Mouse (Mus musculus) hindbrain, embryonic 15.5 days (tissue): ENCODE measurements around the gene Elf4. TPM values are rescaled to one million over a fixed set of nuclear protein-coding genes. Genes with fewer than 3 reads are reported as not detected.

Source experiments
- ATAC-seq: fragments of 200-750 bp; cut with Nextera tagmentation; 2 replicates; pipeline ENCODE4 v1.8.0; 2017; ENCODE audit warnings: low read depth, moderate number of reproducible peaks, moderate TSS enrichment; ENCODE audit not compliant: low FRiP score
- H3K27ac ChIP-seq: fragments of 300-500 bp; sonication (generic); replicated peaks from 2 replicates; pipeline ENCODE4 v1.5.1; 2015; ENCODE audit warnings: mild to moderate bottlenecking, inconsistent platforms
- H3K27me3 ChIP-seq: fragments of 300-500 bp; sonication (generic); 2 replicates; pipeline ENCODE4 v1.6.1; 2015; ENCODE audit warnings: control low read depth, inconsistent platforms
- H3K36me3 ChIP-seq: fragments of 300-500 bp; sonication (generic); 2 replicates; pipeline ENCODE4 v1.6.1; 2015; ENCODE audit warnings: control low read depth, inconsistent platforms
- H3K4me1 ChIP-seq: fragments of 300-500 bp; sonication (generic); replicated peaks from 2 replicates; pipeline ENCODE4 v1.6.1; 2015; ENCODE audit warnings: control low read depth, inconsistent platforms
- H3K4me2 ChIP-seq: fragments of 300-500 bp; sonication (generic); 2 replicates; pipeline ENCODE4 v1.6.1; 2015; ENCODE audit warnings: moderate library complexity, mild to moderate bottlenecking, inconsistent platforms
- H3K4me3 ChIP-seq: fragments of 300-500 bp; sonication (generic); 2 replicates; pipeline ENCODE4 v1.5.1; 2015; ENCODE audit warnings: mild to moderate bottlenecking, inconsistent platforms
- H3K9ac ChIP-seq: fragments of 300-500 bp; sonication (generic); 2 replicates; pipeline ENCODE4 v1.6.1; 2015; ENCODE audit warnings: inconsistent platforms
- H3K9me3 ChIP-seq: fragments of 300-500 bp; sonication (generic); 2 replicates; pipeline ENCODE4 v1.6.1; 2016; ENCODE audit warnings: control low read depth, inconsistent platforms
- WGBS: fragments of 180-500 bp; shearing (Covaris S2); methylation state at CpG from one replicate; pipeline ENCODE4 v1.1.7; 2015; 5-methylcytosine and 5-hydroxymethylcytosine counted together
- polyA plus RNA-seq: library from polyadenylated mRNA; unstranded; fragments of >200 nt; fragmentation: Nextera tagmentation; extraction: Ambion mirVana; gene quantifications from 2 replicates; pipeline ENCODE4 v1.2.1, GENCODE M21; 2015

Gene Elf4
- polyA plus RNA-seq, 1 experiment from 2014 or later: 0.80 TPM

- Histone ChIP-seq H3K27me3 (no peaks in the 10 kb centered on the region), H3K4me2 (no peak overlapping the region), H3K9ac (no peak overlapping the region), H3K4me3 (no peak overlapping the region), H3K9me3 (no peaks in the 10 kb centered on the region), H3K27ac (no peak overlapping the region), H3K4me1 (no peaks in the 10 kb centered on the region), H3K36me3 (no peaks in the 10 kb centered on the region)
- 96% methylated on average over 1 of the region's 1 CpGs for WGBS
- no peak for ATAC-seq
These were observed 28.7 kb downstream of the Elf4 start for GRCm38 (mm10) chrX:48434251-48434650.

GRCm38 (mm10) chrX:48433527-48433899 is 29.4 kb downstream of the Elf4 start:
- no peaks in the 10 kb centered on the region for H3K36me3 ChIP-seq
- no peak overlapping the region for H3K9ac ChIP-seq
- no peak overlapping the region for H3K4me2 ChIP-seq
- no peak overlapping the region for H3K27ac ChIP-seq
- no peaks in the 10 kb centered on the region for H3K4me1 ChIP-seq
- 48% methylated on average over 6 of the region's 6 CpGs for WGBS
- no peaks in the 10 kb centered on the region for H3K27me3 ChIP-seq
- ATAC-seq: no peak
- no peaks in the 10 kb centered on the region for H3K9me3 ChIP-seq
- H3K4me3 ChIP-seq: no peak overlapping the region

- Histone ChIP-seq H3K27ac (no peak overlapping the region), H3K4me3 (no peak overlapping the region), H3K4me2 (no peak overlapping the region), H3K27me3 (no peaks in the 10 kb centered on the region), H3K9ac (no peak overlapping the region), H3K4me1 (no peaks in the 10 kb centered on the region), H3K9me3 (no peaks in the 10 kb centered on the region), H3K36me3 (no peaks in the 10 kb centered on the region)
- no peak for ATAC-seq
- 73% methylated on average over 15 of the region's 15 CpGs for WGBS
These were observed 30.1 kb downstream of the Elf4 start for GRCm38 (mm10) chrX:48432599-48433526.

- Histone ChIP-seq H3K9me3 (no peaks in the 10 kb centered on the region), H3K36me3 (no peaks in the 10 kb centered on the region), H3K9ac (no peak overlapping the region), H3K4me1 (no peaks in the 10 kb centered on the region), H3K27ac (no peak overlapping the region), H3K4me3 (no peak overlapping the region), H3K27me3 (no peaks in the 10 kb centered on the region), H3K4me2 (no peak overlapping the region)
- 42% methylated on average over 6 of the region's 6 CpGs for WGBS
- ATAC-seq: no peak
These were observed 33.4 kb downstream of the Elf4 start for GRCm38 (mm10) chrX:48429538-48429937.

GRCm38 (mm10) chrX:48429100-48429499 is 33.8 kb downstream of the Elf4 start:
- H3K9me3 ChIP-seq: no peaks in the 10 kb centered on the region
- no peak overlapping the region for H3K9ac ChIP-seq
- H3K4me3 ChIP-seq: no peak overlapping the region
- no peak for ATAC-seq
- no peak overlapping the region for H3K27ac ChIP-seq
- H3K4me2 ChIP-seq: no peak overlapping the region
- H3K4me1 ChIP-seq: no peaks in the 10 kb centered on the region
- no peaks in the 10 kb centered on the region for H3K36me3 ChIP-seq
- no peaks in the 10 kb centered on the region for H3K27me3 ChIP-seq

GRCm38 (mm10) chrX:48428642-48429041 is 34.3 kb downstream of the Elf4 start:
- Histone ChIP-seq H3K36me3 (no peaks in the 10 kb centered on the region), H3K9ac (no peak overlapping the region), H3K27me3 (no peaks in the 10 kb centered on the region), H3K4me1 (no peaks in the 10 kb centered on the region), H3K9me3 (no peaks in the 10 kb centered on the region), H3K4me2 (no peak overlapping the region), H3K27ac (no peak overlapping the region), H3K4me3 (no peak overlapping the region)
- ATAC-seq: no peak
- 85% methylated on average over 8 of the region's 8 CpGs for WGBS

GRCm38 (mm10) chrX:48428241-48428640 is 34.7 kb downstream of the Elf4 start:
- no peak overlapping the region for H3K4me2 ChIP-seq
- H3K9me3 ChIP-seq: no peaks in the 10 kb centered on the region
- no peak overlapping the region for H3K4me3 ChIP-seq
- WGBS: 81% methylated on average over 6 of the region's 6 CpGs
- ATAC-seq: no peak
- no peak overlapping the region for H3K27ac ChIP-seq
- H3K4me1 ChIP-seq: no peaks in the 10 kb centered on the region
- H3K9ac ChIP-seq: no peak overlapping the region
- no peaks in the 10 kb centered on the region for H3K36me3 ChIP-seq
- H3K27me3 ChIP-seq: no peaks in the 10 kb centered on the region

GRCm38 (mm10) chrX:48425280-48425679 is 37.7 kb downstream of the Elf4 start:
- H3K27ac ChIP-seq: no peak overlapping the region
- 78% methylated on average over 7 of the region's 7 CpGs for WGBS
- no peaks in the 10 kb centered on the region for H3K4me1 ChIP-seq
- no peak overlapping the region for H3K4me3 ChIP-seq
- H3K4me2 ChIP-seq: no peak overlapping the region
- H3K27me3 ChIP-seq: no peaks in the 10 kb centered on the region
- H3K36me3 ChIP-seq: no peaks in the 10 kb centered on the region
- ATAC-seq: no peak
- H3K9me3 ChIP-seq: no peaks in the 10 kb centered on the region
- no peak overlapping the region for H3K9ac ChIP-seq

- Histone ChIP-seq H3K36me3 (no peaks in the 10 kb centered on the region), H3K9ac (no peak overlapping the region), H3K4me2 (no peak overlapping the region), H3K4me3 (no peak overlapping the region), H3K27ac (no peak overlapping the region), H3K9me3 (no peaks in the 10 kb centered on the region), H3K4me1 (no peaks in the 10 kb centered on the region), H3K27me3 (no peaks in the 10 kb centered on the region)
- ATAC-seq: no peak
- 48% methylated on average over 3 of the region's 3 CpGs for WGBS
These were observed 38.3 kb downstream of the Elf4 start for GRCm38 (mm10) chrX:48424583-48424982.

- Histone ChIP-seq H3K9ac (no peak overlapping the region), H3K4me2 (no peak overlapping the region), H3K27ac (no peak overlapping the region), H3K4me1 (no peaks in the 10 kb centered on the region), H3K4me3 (no peak overlapping the region), H3K36me3 (no peaks in the 10 kb centered on the region), H3K9me3 (no peaks in the 10 kb centered on the region), H3K27me3 (no peaks in the 10 kb centered on the region)
- 63% methylated on average over 1 of the region's 1 CpGs for WGBS
- ATAC-seq: no peak
These were observed 39.3 kb downstream of the Elf4 start for GRCm38 (mm10) chrX:48423671-48424070.

GRCm38 (mm10) chrX:48422986-48423385 is 39.9 kb downstream of the Elf4 start:
- WGBS: 39% methylated on average over 4 of the region's 4 CpGs

GRCm38 (mm10) chrX:48418417-48418816 is 44.5 kb downstream of the Elf4 start:
- no peak overlapping the region for H3K27ac ChIP-seq
- ATAC-seq: no peak

More at GRCm38 (mm10) chrX:48422986-48423385, 39.9 kb downstream of the Elf4 start:
- no peak for ATAC-seq
- H3K4me2 ChIP-seq: no peak overlapping the region
- H3K27me3 ChIP-seq: no peaks in the 10 kb centered on the region
- H3K27ac ChIP-seq: no peak overlapping the region
- no peaks in the 10 kb centered on the region for H3K4me1 ChIP-seq
- no peaks in the 10 kb centered on the region for H3K9me3 ChIP-seq
- no peak overlapping the region for H3K4me3 ChIP-seq
- H3K9ac ChIP-seq: no peak overlapping the region
- H3K36me3 ChIP-seq: no peaks in the 10 kb centered on the region

GRCm38 (mm10) chrX:48414291-48414690 is 48.6 kb downstream of the Elf4 start:
- Histone ChIP-seq H3K9ac (no peak overlapping the region), H3K4me1 (no peaks in the 10 kb centered on the region), H3K9me3 (no peaks in the 10 kb centered on the region), H3K36me3 (no peaks in the 10 kb centered on the region), H3K4me2 (no peak overlapping the region), H3K27me3 (no peaks in the 10 kb centered on the region), H3K27ac (no peak overlapping the region), H3K4me3 (no peak overlapping the region)
- 85% methylated on average over 5 of the region's 5 CpGs for WGBS
- ATAC-seq: no peak

More at GRCm38 (mm10) chrX:48418417-48418816, 44.5 kb downstream of the Elf4 start:
- 88% methylated on average over 2 of the region's 2 CpGs for whole genome bisulfite sequencing
- H3K4me3 ChIP-seq: no peak overlapping the region
- no peak overlapping the region for H3K9ac ChIP-seq
- H3K27me3 ChIP-seq: no peaks in the 10 kb centered on the region
- H3K4me2 ChIP-seq: no peak overlapping the region
- no peaks in the 10 kb centered on the region for H3K36me3 ChIP-seq
- no peaks in the 10 kb centered on the region for H3K4me1 ChIP-seq
- H3K9me3 ChIP-seq: no peaks in the 10 kb centered on the region
